Mouse (Mus musculus): Measurements from ENCODE around the gene Umad1.
A peak's percentile ranks its signal among the peaks of the same experiment; 100 is the strongest.
"Not testable (repeated sequence)": the region's sequence is repeated elsewhere in the genome, so short reads cannot be mapped to it uniquely, and the experiment has no call there.

Gene Umad1

GRCm38 (mm10) chr6:8319591-8319990, 60.5 kb downstream of the Umad1 start:
- DNase-seq: no peak

GRCm38 (mm10) chr6:8331496-8331895, 72.4 kb downstream of the Umad1 start:
- not testable (repeated sequence) for DNase-seq

GRCm38 (mm10) chr6:8333380-8333779, 74.3 kb downstream of the Umad1 start:
- DNase-seq: no peak

GRCm38 (mm10) chr6:8336487-8337390, 77.7 kb downstream of the Umad1 start:
- DNase-seq: no peak

GRCm38 (mm10) chr6:8339453-8339852, 80.4 kb downstream of the Umad1 start:
- no peak for DNase-seq

GRCm38 (mm10) chr6:8343271-8343670, 84.2 kb downstream of the Umad1 start:
- DNase-seq: no peak

- DNase-seq: peak; percentile 36
These were observed 86.2 kb downstream of the Umad1 start for GRCm38 (mm10) chr6:8345219-8345856.

- DNase-seq: no peak
These were observed 88.1 kb downstream of the Umad1 start for GRCm38 (mm10) chr6:8347154-8347553.

- DNase-seq: no peak
These were observed 89.3 kb downstream of the Umad1 start for GRCm38 (mm10) chr6:8348344-8348743.

GRCm38 (mm10) chr6:8349060-8349670, 90.1 kb downstream of the Umad1 start:
- no peak for DNase-seq

GRCm38 (mm10) chr6:8351507-8351906, 92.4 kb downstream of the Umad1 start:
- no peak for DNase-seq

- DNase-seq: no peak
These were observed 93.6 kb downstream of the Umad1 start for GRCm38 (mm10) chr6:8352533-8353168.

- no peak for DNase-seq
These were observed 94.4 kb downstream of the Umad1 start for GRCm38 (mm10) chr6:8353461-8353860.

GRCm38 (mm10) chr6:8354846-8355245, 95.8 kb downstream of the Umad1 start:
- DNase-seq: no peak

GRCm38 (mm10) chr6:8358232-8358631, 99.1 kb downstream of the Umad1 start:
- no peak for DNase-seq

- DNase-seq: no peak
These were observed 99.7 kb downstream of the Umad1 start for GRCm38 (mm10) chr6:8358782-8359181.

GRCm38 (mm10) chr6:8360805-8361204, 101.7 kb downstream of the Umad1 start:
- DNase-seq: no peak

- DNase-seq: no peak
These were observed 105.1 kb downstream of the Umad1 start for GRCm38 (mm10) chr6:8364033-8364756.

- DNase-seq: no peak
These were observed 105.7 kb downstream of the Umad1 start for GRCm38 (mm10) chr6:8364757-8365150.

GRCm38 (mm10) chr6:8367675-8368074, 108.6 kb downstream of the Umad1 start:
- DNase-seq: no peak

- no peak for DNase-seq
These were observed 109.2 kb downstream of the Umad1 start for GRCm38 (mm10) chr6:8368198-8368864.

GRCm38 (mm10) chr6:8370624-8371023, 111.5 kb downstream of the Umad1 start:
- DNase-seq: peak; percentile 16
